Mouse (Mus musculus) brain, embryonic 14.5 days (tissue): Measurements from ENCODE around the gene Gm8251.

Experiments
- CTCF ChIP-seq: fragments of 200-500 bp; IDR thresholded peaks from 2 replicates; pipeline ENCODE4 v1.5.1; 2012; ENCODE audit warnings: inconsistent platforms, mild to moderate bottlenecking, moderate library complexity, borderline replicate concordance; ENCODE audit not compliant: insufficient read depth, insufficient read length; ENCODE audit errors: extremely low read depth
- POLR2A ChIP-seq: fragments of 200-500 bp; IDR thresholded peaks from 2 replicates; pipeline ENCODE4 v1.6.1; 2012; ENCODE audit warnings: mild to moderate bottlenecking, inconsistent platforms, borderline replicate concordance; ENCODE audit not compliant: poor library complexity, insufficient read depth, insufficient read length, severe bottlenecking; ENCODE audit errors: extremely low read depth

DNA sequence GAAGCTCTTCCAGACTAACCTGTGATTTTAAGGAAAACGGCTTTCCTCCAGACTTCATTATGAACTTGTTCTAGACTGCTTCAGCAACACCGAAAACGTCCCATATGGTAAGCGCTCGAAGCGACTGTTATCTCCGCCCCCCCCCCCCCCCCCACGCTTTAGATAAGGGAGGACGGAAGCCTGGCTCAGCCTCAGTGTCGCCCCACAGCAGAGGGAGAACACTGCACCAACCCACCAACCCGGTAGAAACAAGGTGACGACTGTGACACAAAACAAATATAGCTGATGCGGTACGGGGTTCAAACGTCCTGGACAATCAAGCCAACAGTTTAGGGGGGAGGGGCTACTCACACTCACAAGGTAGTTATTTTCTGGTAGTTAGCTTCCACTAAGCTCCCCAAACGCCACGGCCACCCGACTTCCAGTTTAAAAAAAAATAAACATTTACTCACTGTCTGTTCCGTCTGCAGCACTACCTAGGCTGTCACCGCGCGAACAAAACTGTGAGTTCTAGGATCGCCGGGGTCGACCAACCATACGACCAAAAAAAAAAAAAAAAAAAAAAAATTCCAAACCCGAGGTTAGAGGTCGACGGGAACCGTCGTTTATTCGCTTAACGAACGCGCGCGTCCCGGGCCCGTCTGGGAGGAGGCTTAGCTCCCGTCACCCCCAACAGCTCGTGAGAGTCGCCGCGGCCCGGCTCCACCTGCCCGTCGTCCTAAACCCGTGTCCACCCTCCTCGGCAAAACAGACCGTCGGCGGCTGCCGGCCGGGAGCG is 39.9 kb upstream of the Gm8251 start:
- TF ChIP-seq POLR2A (no peak), CTCF (no peak)
